29 mouse cellular contexts compared by ENCODE assay signal in genomic region chr6:123244201-123244600, GRCm38 (mm10). TPM values are rescaled to one million over a fixed set of nuclear protein-coding genes. Genes with fewer than 3 reads are reported as not detected.
"Had no signal": no experiment of that assay in that cellular context is flagged by ENCODE, and none has a peak within 500 bp of the region (broad histone marks: within the 10 kb centered on the region; RNA-seq: fewer than 3 reads in every experiment).

No protein-coding gene starts in this region.

- H3K4me2 ChIP-seq: limb, embryonic 13.5 days; liver, embryonic 12.5 days; liver, embryonic 15.5 days; lung, embryonic 14.5 days; midbrain, embryonic 13.5 days; stomach, embryonic 15.5 days had no signal

- H3K4me3 ChIP-seq: limb, embryonic 10.5 days; limb, embryonic 13.5 days; liver, embryonic 12.5 days; liver, embryonic 15.5 days; megakaryocyte, embryonic 14.5 days; midbrain, embryonic 10.5 days; midbrain, embryonic 13.5 days; stomach, embryonic 15.5 days had no signal

- H3K9me3 ChIP-seq: limb, embryonic 10.5 days; limb, embryonic 13.5 days; liver, embryonic 12.5 days; liver, embryonic 15.5 days; megakaryocyte, embryonic 14.5 days; midbrain, embryonic 10.5 days; midbrain, embryonic 13.5 days; stomach, embryonic 15.5 days had no signal

- H3K9ac ChIP-seq: limb, embryonic 13.5 days; liver, embryonic 12.5 days; liver, embryonic 15.5 days; lung, embryonic 14.5 days; midbrain, embryonic 13.5 days; stomach, embryonic 15.5 days had no signal

- H3K27me3 ChIP-seq: limb, embryonic 13.5 days; liver, embryonic 12.5 days; liver, embryonic 15.5 days; megakaryocyte, embryonic 14.5 days; midbrain, embryonic 13.5 days; stomach, embryonic 15.5 days had no signal

- ATAC-seq: intestine, embryonic 16.5 days; liver, embryonic 12.5 days; midbrain, embryonic 13.5 days; midbrain, embryonic 16.5 days had no signal

- H3K36me3 ChIP-seq: limb, embryonic 10.5 days; limb, embryonic 13.5 days; liver, embryonic 12.5 days; liver, embryonic 15.5 days; midbrain, embryonic 10.5 days; midbrain, embryonic 13.5 days; stomach, embryonic 15.5 days had no signal

- H3K27ac ChIP-seq: limb, embryonic 10.5 days; limb, embryonic 13.5 days; liver, embryonic 12.5 days; liver, embryonic 15.5 days; midbrain, embryonic 10.5 days; midbrain, embryonic 13.5 days; stomach, embryonic 15.5 days had no signal

- H3K4me1 ChIP-seq: limb, embryonic 10.5 days; limb, embryonic 13.5 days; liver, embryonic 12.5 days; liver, embryonic 15.5 days; megakaryocyte, embryonic 14.5 days; midbrain, embryonic 10.5 days; midbrain, embryonic 13.5 days; stomach, embryonic 15.5 days had no signal

- DNase-seq: kidney, adult 18-20 months; kidney, adult 9 months; kidney, postnatal 14 days; kidney, postnatal 4 days; liver; lung, embryonic 14.5 days; lung, postnatal 14 days; retina, postnatal 1 day; right cerebral cortex, postnatal 25 days; spleen, adult 18-20 months; thymus, adult 18-20 months; thymus, postnatal 36 days had no signal

RNA-seq across cellular contexts. Expression of gene Clec4n, which starts 14.6 kb away (rescaled TPM):
- total RNA-seq: layer of hippocampus, adult 18-20 months; left cerebral cortex, postnatal 25 days had no signal
- polyA plus RNA-seq: midbrain, embryonic 10.5 days; neural tube, embryonic 11.5 days; neural tube, embryonic 14.5 days had no signal

RNA-seq across cellular contexts. Expression of gene Clec4d, which starts 17.7 kb away (rescaled TPM):
- total RNA-seq: layer of hippocampus, adult 18-20 months; layer of hippocampus, postnatal 14 days; left cerebral cortex, adult 18-20 months; left cerebral cortex, postnatal 25 days had no signal
- polyA plus RNA-seq: kidney, embryonic 16.5 days; limb, embryonic 10.5 days; midbrain, embryonic 10.5 days; midbrain, embryonic 13.5 days; midbrain, embryonic 16.5 days; neural tube, embryonic 11.5 days; neural tube, embryonic 14.5 days had no signal

RNA-seq across cellular contexts. Expression of gene Clec4e, which starts 45.5 kb away (rescaled TPM):
- total RNA-seq: layer of hippocampus, adult 18-20 months; layer of hippocampus, postnatal 14 days; left cerebral cortex, adult 18-20 months; left cerebral cortex, postnatal 25 days had no signal
- polyA plus RNA-seq: limb, embryonic 10.5 days; limb, embryonic 13.5 days; lung, embryonic 14.5 days; midbrain, embryonic 13.5 days; midbrain, embryonic 16.5 days; neural tube, embryonic 11.5 days; neural tube, embryonic 14.5 days had no signal
